Comparison of ENCODE assay signal across 8 mouse cellular contexts in the genomic region with DNA sequence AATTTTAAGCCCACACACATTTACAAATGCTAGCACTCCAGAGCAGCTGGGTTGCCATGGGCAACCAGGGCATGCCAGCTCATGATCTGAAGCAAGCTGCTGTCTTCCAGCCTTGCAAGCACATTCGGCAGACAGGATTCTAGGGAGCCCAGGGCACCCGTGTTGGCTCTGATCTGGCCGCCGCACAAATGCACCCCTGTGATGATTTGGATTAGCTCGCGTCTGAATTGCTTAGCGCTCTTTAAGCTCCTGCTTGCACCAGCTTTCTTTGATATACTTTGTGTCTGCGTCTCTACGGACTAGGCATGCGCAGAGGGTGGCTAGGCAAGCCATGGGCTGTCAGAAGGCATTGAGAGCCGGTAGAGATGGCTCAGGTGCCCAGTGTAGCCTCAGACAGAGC. TPM values are rescaled to one million over a fixed set of nuclear protein-coding genes. Genes with fewer than 3 reads are reported as not detected.
DNase-seq lines count a peak whose midpoint lies in the region; ATAC-seq and TF ChIP-seq lines count a peak whose summit lies in the region.

No protein-coding gene starts in this region.

- intact Hi-C loops in left cerebral cortex, postnatal 25 days (cut with DNase I), result no loop called here

- no peak for TF ChIP-seq EP300 in stomach, postnatal 0 days (optimal IDR thresholded peaks at IDR 0.05)

- 54% methylated on average over 11 of the region's 11 CpGs for WGBS in stomach, embryonic 14.5 days
- 43% methylated on average over 11 of the region's 11 CpGs for WGBS in stomach, postnatal 0 days

- no peak overlapping the region for H3K4me2 ChIP-seq in stomach, embryonic 14.5 days (replicated peaks; ENCODE audit: low read depth, low read length)
- no peak overlapping the region for H3K4me2 ChIP-seq in stomach, postnatal 0 days (replicated peaks; ENCODE audit: low read depth)

- ATAC-seq in stomach, embryonic 14.5 days (ENCODE audit: insufficient number of reproducible peaks, insufficient read depth, low FRiP score, low read depth), result peak; percentile 65; the same call in 1 of the 2 replicates
- ATAC-seq in stomach, postnatal 0 days (ENCODE audit: low FRiP score, low TSS enrichment), result no peak
- no peak for ATAC-seq in erythroid progenitor cell, adult 5-6 weeks (replicated peaks; ENCODE audit: low FRiP score, poor library complexity, severe bottlenecking)

- H3K9ac ChIP-seq in stomach, embryonic 14.5 days (replicated peaks; ENCODE audit: low read depth, low read length), result no peak overlapping the region
- H3K9ac ChIP-seq in stomach, postnatal 0 days (ENCODE audit: low read length), result no peak overlapping the region

- TF ChIP-seq CTCF in stomach, postnatal 0 days (IDR thresholded peaks at IDR 0.05; ENCODE audit: low read depth), result no peak

- DNase-seq in stomach, postnatal 0 days (ENCODE audit: low spot score), result no peak
- DNase-seq in frontal cortex, postnatal 25 days (ENCODE audit: low spot score in 2 of 2), result peak; percentile 52 to 66
- DNase-seq in left cerebral cortex, postnatal 25 days (ENCODE audit: low spot score in 2 of 2), result peak; percentile 84 to 90
- DNase-seq in right cerebral cortex, postnatal 14 days, result peak; percentile 67
- no peak for DNase-seq in gastrocnemius, adult 18-20 months (ENCODE audit: low spot score)
- no peak for DNase-seq in thymus, postnatal 4 days

- no peaks in the 10 kb centered on the region for H3K9me3 ChIP-seq in stomach, embryonic 14.5 days (ENCODE audit: control insufficient read depth, low read depth, low read length)
- no peaks in the 10 kb centered on the region for H3K9me3 ChIP-seq in stomach, postnatal 0 days (ENCODE audit: control insufficient read depth, low read length)

- H3K4me1 ChIP-seq in stomach, embryonic 14.5 days (ENCODE audit: control insufficient read depth, insufficient read depth, low read length), result no peaks in the 10 kb centered on the region
- H3K4me1 ChIP-seq in stomach, postnatal 0 days (replicated peaks; ENCODE audit: control insufficient read depth, insufficient read depth), result no peaks in the 10 kb centered on the region

- no peaks in the 10 kb centered on the region for H3K27me3 ChIP-seq in stomach, embryonic 14.5 days (ENCODE audit: control insufficient read depth, insufficient read depth, low read length)
- H3K27me3 ChIP-seq in stomach, postnatal 0 days (ENCODE audit: control insufficient read depth, insufficient read depth, low read length), result no peaks in the 10 kb centered on the region

- H3K27ac ChIP-seq in stomach, embryonic 14.5 days (ENCODE audit: low read length), result no peak overlapping the region
- H3K27ac ChIP-seq in stomach, postnatal 0 days (replicated peaks), result no peak overlapping the region

- H3K4me3 ChIP-seq in stomach, embryonic 14.5 days (ENCODE audit: low read depth, low read length), result no peak overlapping the region
- H3K4me3 ChIP-seq in stomach, postnatal 0 days (ENCODE audit: low read depth, low read length), result no peak overlapping the region

- H3K36me3 ChIP-seq in stomach, embryonic 14.5 days (ENCODE audit: control insufficient read depth, insufficient read depth, low read length), result no peaks in the 10 kb centered on the region
- no peaks in the 10 kb centered on the region for H3K36me3 ChIP-seq in stomach, postnatal 0 days (ENCODE audit: control insufficient read depth, insufficient read depth, low read length)

RNA-seq across cellular contexts. Expression of a gene that starts 39.3 kb away (rescaled TPM):
- polyA plus RNA-seq in stomach, embryonic 14.5 days (2014; fragmentation: Nextera tagmentation; extraction: Ambion mirVana), result not detected in 2 replicates
- not detected in 2 replicates for polyA plus RNA-seq in stomach, postnatal 0 days (2015; fragmentation: Nextera tagmentation; extraction: Ambion mirVana)
- under 1 TPM; 0.53 to 0.85 TPM for total RNA-seq in left cerebral cortex, postnatal 25 days (2021)
- 0.36 TPM in 1 of 2 replicates, not detected in the other for total RNA-seq in erythroid progenitor cell, adult 5-6 weeks (2015; ENCODE audit: low replicate concordance)
- total RNA-seq in erythroid progenitor cell, adult 5-6 weeks (2017; ENCODE audit: low replicate concordance), result 0.26 TPM in 1 of 2 replicates, not detected in the other
- not detected for total RNA-seq in gastrocnemius, adult 18-20 months (2021)

RNA-seq across cellular contexts. Expression of a gene that starts 49.7 kb away (rescaled TPM):
- polyA plus RNA-seq in stomach, embryonic 14.5 days (2014; fragmentation: Nextera tagmentation; extraction: Ambion mirVana), result 0.22 and 0.25 TPM in 2 replicates
- 0.27 and 0.61 TPM in 2 replicates for polyA plus RNA-seq in stomach, postnatal 0 days (2015; fragmentation: Nextera tagmentation; extraction: Ambion mirVana)
- total RNA-seq in left cerebral cortex, postnatal 25 days (2021), result not detected
- total RNA-seq in erythroid progenitor cell, adult 5-6 weeks (2015; ENCODE audit: low replicate concordance), result not detected in 2 replicates
- total RNA-seq in erythroid progenitor cell, adult 5-6 weeks (2017; ENCODE audit: low replicate concordance), result not detected in 2 replicates
- total RNA-seq in gastrocnemius, adult 18-20 months (2021), result not detected

Comparison
In these comparisons a context has a peak if more than half of its experiments do, and no peak if none do; other contexts are left out.
1. DNase-seq: peak in frontal cortex, postnatal 25 days (2 of 2), left cerebral cortex, postnatal 25 days (2 of 2) and right cerebral cortex, postnatal 14 days (single experiment); none in stomach, postnatal 0 days (single experiment), gastrocnemius, adult 18-20 months (single experiment) and thymus, postnatal 4 days (single experiment).